Mouse (Mus musculus): Measurements from ENCODE around the gene Rab5b.
"Not testable (repeated sequence)": the region's sequence is repeated elsewhere in the genome, so short reads cannot be mapped to it uniquely, and the experiment has no call there.

GRCm38 (mm10) chr10:128630306-128630705 lies 65.8 kb downstream of the Rab5b start:
- TF ChIP-seq CTCF (IDR thresholded peaks at IDR 0.05; ENCODE audit: extremely low read depth, insufficient read length, insufficient replicate concordance, low read depth, low read length); POLR2A (IDR thresholded peaks at IDR 0.05; ENCODE audit: low read depth, low read length): not testable (repeated sequence)

Data from small intestine, adult 2 months (tissue).